ENCODE assay signal across 8 mouse cellular contexts in genomic region chr13:51643924-51644828, GRCm38 (mm10). TPM values are rescaled to one million over a fixed set of nuclear protein-coding genes. Genes with fewer than 3 reads are reported as not detected.
A peak's percentile ranks its signal among the peaks of the same experiment; 100 is the strongest.
DNase-seq lines count a peak whose midpoint lies in the region; ATAC-seq and TF ChIP-seq lines count a peak whose summit lies in the region.

No protein-coding gene starts in this region.

- TF ChIP-seq CTCF in thymus, adult 2 months (IDR thresholded peaks at IDR 0.05; ENCODE audit: borderline replicate concordance, control insufficient read depth, extremely low read depth, insufficient read depth, low read length, poor library complexity) = no peak

- no peaks in the 10 kb centered on the region for H3K36me3 ChIP-seq in thymus, adult 2 months (ENCODE audit: control insufficient read depth, insufficient read depth, low read length)
- H3K36me3 ChIP-seq in limb, embryonic 10.5 days = no peaks in the 10 kb centered on the region
- H3K36me3 ChIP-seq in stomach, embryonic 14.5 days (ENCODE audit: control insufficient read depth, insufficient read depth, low read length) = no peaks in the 10 kb centered on the region

- H3K9ac ChIP-seq in stomach, embryonic 14.5 days (replicated peaks; ENCODE audit: low read depth, low read length) = no peak overlapping the region

- H3K9me3 ChIP-seq in limb, embryonic 10.5 days (replicated peaks) = no peaks in the 10 kb centered on the region
- H3K9me3 ChIP-seq in stomach, embryonic 14.5 days (ENCODE audit: control insufficient read depth, low read depth, low read length) = no peaks in the 10 kb centered on the region

- ATAC-seq in stomach, embryonic 14.5 days (ENCODE audit: insufficient number of reproducible peaks, insufficient read depth, low FRiP score, low read depth) = no peak

- no peaks in the 10 kb centered on the region for H3K27me3 ChIP-seq in thymus, adult 2 months (ENCODE audit: control insufficient read depth, insufficient read depth, low read length)
- H3K27me3 ChIP-seq in limb, embryonic 10.5 days (ENCODE audit: low read depth, poor library complexity, severe bottlenecking) = no peaks in the 10 kb centered on the region
- no peaks in the 10 kb centered on the region for H3K27me3 ChIP-seq in stomach, embryonic 14.5 days (ENCODE audit: control insufficient read depth, insufficient read depth, low read length)

- H3K4me3 ChIP-seq in thymus, adult 2 months (ENCODE audit: control insufficient read depth, insufficient read depth, low read length) = peak overlapping the region; percentile 82
- peak overlapping the region; percentile 97 for H3K4me3 ChIP-seq in limb, embryonic 10.5 days
- H3K4me3 ChIP-seq in stomach, embryonic 14.5 days (ENCODE audit: low read depth, low read length) = peak overlapping the region; percentile 81

- peak overlapping the region; percentile 62 for H3K27ac ChIP-seq in thymus, adult 2 months (ENCODE audit: control insufficient read depth, insufficient read depth, low read length)
- H3K27ac ChIP-seq in limb, embryonic 10.5 days = peak overlapping the region; percentile 97
- peak overlapping the region; percentile 3; the same call in 1 of the 2 replicates for H3K27ac ChIP-seq in stomach, embryonic 14.5 days (ENCODE audit: low read length)

- 51% methylated on average over 20 of the region's 20 CpGs for WGBS in thymus, adult 2 months
- WGBS in limb, embryonic 10.5 days = 50% methylated on average over 20 of the region's 20 CpGs
- WGBS in stomach, embryonic 14.5 days = 51% methylated on average over 20 of the region's 20 CpGs

- peaks cover 9% of the 10 kb centered on the region; the same call in 1 of the 2 replicates for H3K4me1 ChIP-seq in thymus, adult 2 months (replicated peaks; ENCODE audit: control insufficient read depth, insufficient read depth, low read length)
- peaks cover 29% of the 10 kb centered on the region for H3K4me1 ChIP-seq in limb, embryonic 10.5 days
- H3K4me1 ChIP-seq in stomach, embryonic 14.5 days (ENCODE audit: control insufficient read depth, insufficient read depth, low read length) = peaks cover 22% of the 10 kb centered on the region

- DNase-seq in cerebellum, postnatal 10 days = peak; percentile 10 to 14
- no peak for DNase-seq in cerebellum, adult 18-20 months
- no peak for DNase-seq in thymus, adult 2 months
- DNase-seq in thymus, postnatal 36 days = no peak
- no peak for DNase-seq in limb, embryonic 10.5 days (ENCODE audit: low spot score)
- no peak for DNase-seq in gastrocnemius, postnatal 4 days (ENCODE audit: low spot score in 2 of 2)
- no peak for DNase-seq in cerebellum, adult 11 months

- no peak for TF ChIP-seq POLR2A in thymus, adult 2 months (IDR thresholded peaks at IDR 0.05; ENCODE audit: control insufficient read depth, extremely low read depth, insufficient read depth, low read length, poor library complexity)

- H3K4me2 ChIP-seq in stomach, embryonic 14.5 days (replicated peaks; ENCODE audit: low read depth, low read length) = peak overlapping the region; percentile 42

RNA-seq across cellular contexts. Expression of gene Cks2, which starts 0.9 kb away (rescaled TPM):
- 85.3 and 86.2 TPM in 2 replicates for polyA plus RNA-seq in thymus, adult 2 months (2012; rRNA removed)
- polyA plus RNA-seq in limb, embryonic 10.5 days (2016; fragmentation: Nextera tagmentation; extraction: Ambion mirVana) = 393 and 424 TPM in 2 replicates
- 348 and 373 TPM in 2 replicates for polyA plus RNA-seq in stomach, embryonic 14.5 days (2014; fragmentation: Nextera tagmentation; extraction: Ambion mirVana)
- 10 to 100 TPM; 22.3 to 26.5 TPM for total RNA-seq in gastrocnemius, postnatal 4 days (2021)

RNA-seq across cellular contexts. Expression of gene Secisbp2, which starts 7.3 kb away (rescaled TPM):
- 50.1 and 50.8 TPM in 2 replicates for polyA plus RNA-seq in thymus, adult 2 months (2012; rRNA removed)
- 25.4 and 27.8 TPM in 2 replicates for polyA plus RNA-seq in limb, embryonic 10.5 days (2016; fragmentation: Nextera tagmentation; extraction: Ambion mirVana)
- 34.2 and 35.3 TPM in 2 replicates for polyA plus RNA-seq in stomach, embryonic 14.5 days (2014; fragmentation: Nextera tagmentation; extraction: Ambion mirVana)
- 10 to 100 TPM; 14.9 to 17.6 TPM for total RNA-seq in gastrocnemius, postnatal 4 days (2021)

Comparison
In these comparisons a context has a peak if more than half of its experiments do, and no peak if none do; other contexts are left out.
1. DNase-seq: peak in cerebellum, postnatal 10 days (2 of 2); none in cerebellum, adult 18-20 months (0 of 2), thymus, adult 2 months (single experiment), thymus, postnatal 36 days (0 of 2), limb, embryonic 10.5 days (single experiment), gastrocnemius, postnatal 4 days (0 of 2) and cerebellum, adult 11 months (single experiment).
2. H3K27ac ChIP-seq: peak in every context shown above with its lines; median percentile 97 in limb, embryonic 10.5 days; 62 in thymus, adult 2 months; 3 in stomach, embryonic 14.5 days.
3. Peak in every context shown above with its lines, with median percentiles within 50 percentile points of each other: H3K4me3 ChIP-seq.